Mouse (Mus musculus) left cerebral cortex, postnatal 14 days (tissue): ENCODE measurements around the gene Stn1. TPM values are rescaled to one million over a fixed set of nuclear protein-coding genes. Genes with fewer than 3 reads are reported as not detected.

Source experiments
- DNase-seq, 2 experiments: peaks; one replicate each; pipeline ENCODE4 v3.0.0; 2021 to 2022; ENCODE audit warnings: low spot score in 2 of 2, mixed read lengths in 1 of 2
- intact Hi-C: fragments of 180-260 bp; cut with DNase I; formaldehyde crosslinking; loops from one replicate; pipeline ENCODE4 v1.15.1; 2025
- total RNA-seq, 2 experiments: library from RNA; stranded (reverse); gene quantifications; 2 replicates each; pipeline ENCODE4 v1.2.3; 2021

Stn1 gene
- total RNA-seq, 2 experiments from 2014 or later = 28.5 to 29.9 TPM

DNA sequence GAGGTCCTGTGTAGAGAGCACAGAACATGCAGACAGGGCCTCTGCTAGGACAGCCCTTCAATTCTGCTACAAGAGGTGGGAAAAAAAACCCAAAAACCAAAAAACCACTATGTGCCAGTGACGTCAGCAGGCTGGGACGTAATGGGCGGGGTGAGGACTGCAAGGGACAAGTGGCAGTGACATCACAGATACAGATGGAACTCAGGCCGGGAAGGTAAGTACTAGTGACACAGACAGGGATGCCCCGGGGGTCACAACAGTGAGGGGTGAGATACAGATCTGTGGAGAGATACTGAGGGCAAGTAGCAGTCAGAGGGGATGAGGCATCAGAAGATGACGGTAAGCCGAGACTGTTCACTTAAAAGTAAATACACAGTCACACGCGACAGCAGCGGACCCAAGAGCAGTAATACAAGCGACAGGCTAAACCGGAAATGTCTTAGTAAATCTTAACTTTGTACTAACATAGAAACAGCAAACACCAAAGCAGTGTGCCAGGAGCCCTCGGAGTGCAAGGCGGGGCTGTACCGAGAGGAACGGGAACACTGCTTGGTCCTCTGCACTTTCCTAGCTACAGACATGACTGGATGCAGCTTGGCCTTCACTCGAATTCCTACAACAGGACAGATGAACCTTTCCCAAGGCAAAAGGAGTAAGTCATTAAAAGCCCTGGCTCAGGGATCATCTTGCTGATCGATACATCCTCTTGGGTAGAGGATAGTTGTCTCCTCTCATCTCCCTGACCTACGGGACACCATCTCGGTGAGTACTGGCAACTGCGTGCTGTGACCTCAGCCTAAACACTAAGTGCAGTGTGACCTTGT is 24.3 kb downstream of the Stn1 start:
- intact Hi-C loops = no loop called here

DNA sequence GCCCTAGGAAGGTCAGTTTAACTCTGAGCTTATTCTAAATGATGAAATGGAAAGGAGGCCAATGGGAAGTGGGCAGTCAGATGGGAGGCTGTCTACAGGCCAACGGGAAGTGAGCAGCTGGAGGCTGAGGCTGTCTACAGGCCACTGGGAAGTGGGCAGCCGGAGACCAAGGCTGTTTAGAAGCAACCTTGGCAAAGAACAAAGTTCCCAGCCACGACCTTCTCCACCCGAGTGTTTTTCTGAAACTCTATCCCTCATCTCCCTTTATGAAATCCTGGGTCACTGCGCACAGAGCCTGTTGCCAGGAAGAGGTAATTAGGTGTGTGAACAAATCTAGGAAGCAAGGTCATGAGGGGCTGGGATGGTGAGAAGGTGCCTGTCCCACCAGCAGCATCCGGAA is 25.3 kb downstream of the Stn1 start:
- no peak for DNase-seq
- intact Hi-C loops = no loop called here

More for the DNA sequence above, 24.3 kb downstream of the Stn1 start:
- no peak for DNase-seq

GRCm38 (mm10) chr19:47511294-47511675 is 26.0 kb downstream of the Stn1 start:
- DNase-seq = no peak
- intact Hi-C loops = no loop called here

- intact Hi-C loops = no loop called here
- DNase-seq = no peak
These were observed 26.6 kb downstream of the Stn1 start for GRCm38 (mm10) chr19:47510473-47511293.

GRCm38 (mm10) chr19:47510135-47510472 is 27.2 kb downstream of the Stn1 start:
- DNase-seq = no peak
- intact Hi-C loops = no loop called here

DNA sequence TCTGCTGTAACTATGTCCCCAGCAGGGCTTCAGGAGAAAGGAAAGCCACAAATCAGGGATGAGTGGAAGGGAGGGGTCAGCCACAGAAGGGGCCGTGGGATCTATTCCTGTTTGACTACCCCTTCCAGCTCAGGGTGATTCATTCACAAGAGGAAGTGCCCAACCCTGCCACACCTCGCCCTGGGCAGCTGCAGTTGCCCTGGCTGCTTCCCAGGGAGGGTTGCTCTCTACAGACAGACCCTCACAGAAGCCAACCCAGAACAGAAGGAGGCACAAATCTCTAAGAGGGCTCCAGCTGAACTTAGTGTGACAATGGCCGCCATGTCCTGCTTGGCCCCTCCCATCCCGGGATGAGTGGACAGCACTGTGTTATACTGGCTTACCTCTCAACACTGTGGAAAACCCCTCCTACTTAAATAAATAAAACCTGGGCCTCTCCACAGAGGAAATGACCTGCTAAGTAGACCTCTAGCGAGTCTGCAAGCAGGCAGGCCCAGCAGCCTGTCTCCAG is 28.5 kb downstream of the Stn1 start:
- no peak for DNase-seq
- intact Hi-C loops = loop anchor here (5.0 kb wide), 3 partner anchors 73 to 223 kb away; partner anchors contain the start of gene Sfr1

DNA sequence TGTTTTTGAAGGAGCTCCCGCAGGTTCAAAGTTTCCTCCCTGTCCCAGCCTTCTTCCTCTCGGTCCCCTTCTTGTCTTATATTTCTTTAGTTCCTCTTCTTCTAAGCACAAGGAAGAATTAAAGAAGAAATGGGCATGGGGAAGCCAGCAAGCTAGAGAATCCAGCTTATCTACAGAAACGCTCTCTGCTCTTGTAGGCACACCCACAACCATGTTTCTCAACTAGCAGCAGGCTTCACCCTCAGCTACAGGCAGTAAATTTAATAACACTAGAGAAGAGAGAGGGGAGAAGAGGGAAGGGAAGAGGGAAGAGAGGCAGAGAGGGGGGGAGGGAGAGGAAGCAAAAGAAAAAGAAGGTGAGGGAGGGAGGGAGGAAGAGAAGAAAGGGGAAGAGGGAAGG is 29.1 kb downstream of the Stn1 start:
- DNase-seq = no peak
- intact Hi-C loops = loop anchor here (5.0 kb wide), 3 partner anchors 74 to 224 kb away; partner anchors contain the start of gene Sfr1

GRCm38 (mm10) chr19:47507128-47508121 is 29.9 kb downstream of the Stn1 start:
- intact Hi-C loops = loop anchor here (2.0 to 5.0 kb wide), 4 partner anchors 75 to 313 kb away; partner anchors contain the start of gene Sfr1

GRCm38 (mm10) chr19:47503625-47504024 is 33.7 kb downstream of the Stn1 start:
- intact Hi-C loops = no loop called here
- no peak for DNase-seq

More at GRCm38 (mm10) chr19:47507128-47508121, 29.9 kb downstream of the Stn1 start:
- DNase-seq = peak; percentile 77 to 79

DNA sequence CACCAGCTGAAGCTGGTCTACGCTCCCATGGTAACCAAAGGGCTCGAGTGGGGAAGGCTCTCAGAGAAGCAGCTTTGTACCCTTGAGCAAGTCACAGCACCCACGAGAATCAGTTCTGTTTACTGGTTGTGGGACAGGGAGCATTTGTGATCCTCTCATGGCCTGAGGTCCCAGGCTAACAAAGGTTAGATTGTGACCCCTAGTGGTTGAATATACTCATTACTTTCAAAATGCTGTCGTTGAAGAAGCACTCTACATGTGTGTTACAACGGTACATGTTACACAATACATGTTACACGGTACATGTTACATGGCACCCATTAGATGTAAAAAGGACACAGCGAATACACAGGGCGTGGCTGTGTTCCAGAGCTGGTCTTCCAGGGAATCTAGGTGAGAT is 34.7 kb downstream of the Stn1 start:
- no peak for DNase-seq
- intact Hi-C loops = loop anchor here (1.0 kb wide), 1 partner anchor 146 kb away; no protein-coding TSS in a partner anchor

DNA sequence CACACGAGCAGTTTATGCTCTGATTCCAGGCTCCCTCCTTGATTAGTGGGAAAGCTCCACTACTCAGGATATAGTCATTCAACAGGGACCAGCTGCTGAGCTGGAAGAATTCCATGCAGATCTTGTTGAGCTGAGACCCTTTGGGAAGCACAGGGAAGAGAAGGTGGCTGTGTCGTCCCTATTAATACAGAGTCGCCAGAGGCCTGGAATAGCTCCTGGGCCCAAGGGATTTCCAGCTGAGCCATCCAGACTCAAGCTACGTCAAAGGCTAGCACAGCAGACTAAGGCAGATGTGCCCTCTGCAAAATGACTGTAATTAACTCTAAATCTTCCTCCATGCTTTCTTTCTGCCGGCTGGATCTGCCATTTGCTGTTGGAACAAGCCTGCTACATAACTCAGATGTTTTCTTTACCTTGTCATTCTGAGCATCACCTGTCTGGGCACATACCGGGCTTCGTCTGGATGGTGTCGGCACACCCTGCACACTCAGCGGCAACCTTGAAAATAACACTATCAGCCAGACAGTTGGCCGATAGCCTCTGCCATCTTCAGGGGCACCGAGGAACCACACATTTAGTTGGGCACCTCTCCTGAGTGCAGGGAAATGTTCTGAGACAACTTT is 36.8 kb downstream of the Stn1 start:
- intact Hi-C loops = no loop called here

DNA sequence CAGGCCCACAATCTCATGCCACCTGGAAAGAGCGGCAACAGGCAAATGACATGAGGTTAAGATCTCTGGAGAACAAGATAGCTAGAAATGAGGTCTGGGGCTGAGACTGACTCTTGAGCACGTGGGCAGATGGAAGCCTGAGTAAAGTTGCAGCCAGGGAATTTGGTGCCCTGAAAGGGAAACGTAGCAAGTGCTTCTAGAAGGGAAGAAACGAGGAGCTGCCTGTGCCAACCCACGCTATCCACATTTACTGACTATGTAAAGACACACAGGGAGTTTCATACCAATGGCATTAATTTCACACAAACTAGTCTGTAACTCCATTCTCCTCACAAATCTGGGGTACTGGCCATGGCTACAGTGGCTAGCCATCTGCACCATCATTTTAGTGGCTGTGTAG is 37.5 kb downstream of the Stn1 start:
- intact Hi-C loops = loop anchor here (10.0 kb wide), 1 partner anchor 225 kb away; no protein-coding TSS in a partner anchor
- DNase-seq = no peak

More for the DNA sequence above, 36.8 kb downstream of the Stn1 start:
- no peak for DNase-seq

DNA sequence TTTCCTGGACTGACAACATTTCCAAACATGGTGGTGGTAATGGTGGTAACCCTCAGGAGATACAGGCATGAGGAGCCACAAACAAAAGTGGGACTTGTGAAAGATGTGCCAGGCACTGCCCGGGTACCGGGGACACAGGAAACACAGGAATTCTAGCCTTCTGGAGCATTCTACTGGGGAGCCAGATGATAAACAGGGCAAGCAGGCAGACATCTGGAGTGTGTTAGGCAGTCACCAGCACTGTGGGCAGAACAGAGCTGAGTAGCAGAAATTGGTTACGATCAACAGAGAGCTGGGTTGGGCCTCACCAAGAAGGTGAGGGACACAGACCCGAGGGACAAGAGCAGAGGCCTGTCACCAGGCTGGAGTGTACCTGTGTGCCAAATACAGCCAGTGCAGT is 38.4 kb downstream of the Stn1 start:
- intact Hi-C loops = loop anchor here (10.0 kb wide), 1 partner anchor 224 kb away; no protein-coding TSS in a partner anchor
- DNase-seq = no peak

DNA sequence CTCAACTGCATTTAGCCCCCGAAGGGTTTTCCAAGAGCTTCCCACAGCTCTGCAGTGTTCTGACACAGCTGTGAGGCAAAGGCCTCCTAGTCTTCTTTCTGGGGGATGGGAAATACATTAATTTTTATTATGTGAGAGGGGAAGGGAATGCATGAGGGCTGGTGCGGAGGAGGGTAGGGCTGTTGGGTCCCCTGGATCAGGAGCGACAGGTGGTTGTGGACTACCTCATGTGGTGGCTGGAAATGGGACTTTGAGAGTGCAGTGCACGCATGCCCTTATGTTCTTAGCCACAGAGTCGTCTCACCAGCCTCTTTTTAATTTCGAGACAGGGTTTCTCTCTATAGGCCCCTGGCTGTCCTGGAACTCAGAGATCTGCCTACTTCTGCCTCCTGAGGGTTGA is 39.6 kb downstream of the Stn1 start:
- DNase-seq = no peak
- intact Hi-C loops = loop anchor here (10.0 kb wide), 1 partner anchor 223 kb away; no protein-coding TSS in a partner anchor

- no peak for DNase-seq
- intact Hi-C loops = loop anchor here (10.0 kb wide), 1 partner anchor 223 kb away; no protein-coding TSS in a partner anchor
These were observed 40.0 kb downstream of the Stn1 start for GRCm38 (mm10) chr19:47497313-47497712.

DNA sequence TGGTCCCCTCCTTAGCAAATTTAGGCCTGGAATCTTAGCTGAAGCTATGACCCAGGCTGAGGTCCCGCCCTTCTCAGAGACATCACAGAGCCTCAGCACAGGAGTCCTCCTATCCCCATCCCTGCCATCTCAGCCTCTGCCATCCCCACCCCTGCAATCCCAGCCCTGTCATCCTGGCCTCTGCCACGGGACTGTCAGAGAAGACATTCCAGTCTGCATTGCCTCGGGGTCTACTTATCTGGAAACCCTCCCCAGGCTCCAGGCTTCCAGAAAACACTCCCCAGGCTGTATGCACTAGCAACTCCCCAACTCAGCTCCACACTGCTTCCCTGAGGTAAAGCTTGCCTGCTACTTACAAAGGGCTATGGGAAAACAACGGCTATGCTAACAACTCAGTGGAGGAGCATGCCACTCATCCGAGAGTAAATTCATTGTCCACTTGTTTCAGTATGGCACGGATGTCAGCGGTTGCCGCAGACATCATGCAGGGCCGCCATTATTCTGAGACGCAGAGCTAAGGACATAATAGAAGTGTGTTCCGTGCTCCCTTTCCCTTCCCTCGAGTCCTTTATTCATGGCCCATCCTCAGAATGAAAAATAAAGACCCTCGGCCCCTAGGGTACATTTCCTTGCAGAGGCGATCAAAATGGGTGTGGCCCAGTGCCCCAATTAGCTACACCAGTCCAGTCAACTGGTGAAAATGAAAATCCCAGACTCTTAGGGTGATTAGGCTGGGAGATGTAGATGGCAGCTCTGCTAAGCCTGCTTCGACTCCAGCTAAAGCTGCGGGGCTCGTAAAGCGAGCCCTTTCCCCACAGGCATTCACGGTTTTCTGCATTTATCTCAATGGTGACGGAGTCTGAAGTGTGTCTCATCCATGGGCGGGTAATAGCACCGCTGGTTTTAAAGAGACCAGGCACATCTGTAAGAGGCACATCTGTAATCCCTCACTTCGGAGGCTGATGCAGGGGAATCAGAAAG is 44.0 kb downstream of the Stn1 start:
- DNase-seq = no peak
- intact Hi-C loops = loop anchor here (10.0 kb wide), 1 partner anchor 219 kb away; no protein-coding TSS in a partner anchor

- DNase-seq = no peak
- intact Hi-C loops = loop anchor here (10.0 kb wide), 1 partner anchor 218 kb away; no protein-coding TSS in a partner anchor
These were observed 44.9 kb downstream of the Stn1 start for GRCm38 (mm10) chr19:47492422-47492821.
